Mouse (Mus musculus) limb, embryonic 14.5 days (tissue): ENCODE results near the gene Ccdc86. TPM values are rescaled to one million over a fixed set of nuclear protein-coding genes. Genes with fewer than 3 reads are reported as not detected.

Experiments used
- ATAC-seq: fragments of 200-750 bp; cut with Nextera tagmentation; 2 replicates; pipeline ENCODE4 v1.8.0; 2017; ENCODE audit warnings: low read depth, moderate number of reproducible peaks, moderate TSS enrichment; ENCODE audit not compliant: low FRiP score
- DNase-seq: peaks from one replicate; pipeline ENCODE4 v3.0.0-alpha.2; 2015; ENCODE audit warnings: low spot score
- H3K27ac ChIP-seq: fragments of 300-500 bp; sonication (generic); replicated peaks from 2 replicates; pipeline ENCODE4 v1.5.1; 2014; ENCODE audit warnings: low read depth, mild to moderate bottlenecking, low read length, moderate library complexity, mixed read lengths
- H3K27me3 ChIP-seq: fragments of 300-500 bp; sonication (generic); 2 replicates; pipeline ENCODE4 v1.6.1; 2014; ENCODE audit warnings: low read length, mixed read lengths; ENCODE audit not compliant: control insufficient read depth, insufficient read depth
- H3K36me3 ChIP-seq: fragments of 300-500 bp; sonication (generic); 2 replicates; pipeline ENCODE4 v1.6.1; 2014; ENCODE audit warnings: mild to moderate bottlenecking, low read length, moderate library complexity, mixed read lengths; ENCODE audit not compliant: control insufficient read depth, insufficient read depth
- H3K4me1 ChIP-seq: fragments of 300-500 bp; sonication (generic); 2 replicates; pipeline ENCODE4 v1.6.1; 2014; ENCODE audit warnings: antibody characterized with exemption, low read length, mixed read lengths; ENCODE audit not compliant: control insufficient read depth, insufficient read depth
- H3K4me2 ChIP-seq: fragments of 300-500 bp; sonication (generic); replicated peaks from 2 replicates; pipeline ENCODE4 v1.6.1; 2014; ENCODE audit warnings: low read depth, mild to moderate bottlenecking, low read length, moderate library complexity; ENCODE audit not compliant: severe bottlenecking
- H3K4me3 ChIP-seq: fragments of 300-500 bp; sonication (generic); replicated peaks from 2 replicates; pipeline ENCODE4 v1.5.1; 2014; ENCODE audit warnings: low read length
- H3K9ac ChIP-seq: fragments of 300-500 bp; sonication (generic); 2 replicates; pipeline ENCODE4 v1.6.1; 2014; ENCODE audit warnings: mild to moderate bottlenecking, low read depth, low read length, moderate library complexity; ENCODE audit not compliant: severe bottlenecking
- H3K9me3 ChIP-seq: fragments of 300-500 bp; sonication (generic); 2 replicates; pipeline ENCODE4 v1.6.1; 2016; ENCODE audit warnings: low read length; ENCODE audit not compliant: control insufficient read depth
- POLR2A ChIP-seq: fragments of 200-500 bp; IDR thresholded peaks from 2 replicates; pipeline ENCODE4 v1.8.0; 2012; ENCODE audit warnings: inconsistent platforms, mild to moderate bottlenecking, moderate library complexity, borderline replicate concordance; ENCODE audit not compliant: insufficient read depth, insufficient read length; ENCODE audit errors: extremely low read depth
- WGBS: fragments of 180-500 bp; shearing (Covaris S2); extraction: QIAGEN DNeasy Blood & Tissue Kit; methylation state at CpG from one replicate; pipeline ENCODE4 v1.1.7; 2014; 5-methylcytosine and 5-hydroxymethylcytosine counted together
- polyA plus RNA-seq, 2 experiments: library from polyadenylated mRNA; depleted of rRNA in 1 of 2; stranded (reverse) in 1 of 2; unstranded in 1 of 2; fragments of >200 nt; fragmentation: Nextera tagmentation in 1 of 2; extraction: Ambion mirVana in 1 of 2; gene quantifications; 2 replicates each; pipeline versions ENCODE4 v1.2.1 to v1.2.3; 2012 to 2014

Ccdc86 gene
- polyA plus RNA-seq, 2 experiments = 10.3 to 22.4 TPM

GRCm38 (mm10) chr19:10984551-10984950 is 35.5 kb upstream of the Ccdc86 start:
- Histone ChIP-seq H3K4me1 (no peaks in the 10 kb centered on the region), H3K36me3 (no peaks in the 10 kb centered on the region), H3K4me2 (no peak overlapping the region), H3K9me3 (no peaks in the 10 kb centered on the region), H3K27me3 (no peaks in the 10 kb centered on the region), H3K4me3 (no peak overlapping the region), H3K27ac (no peak overlapping the region), H3K9ac (no peak overlapping the region)
- ATAC-seq (no peak), DNase-seq (no peak)
- WGBS = 85% methylated on average over 13 of the region's 13 CpGs
- no peak for TF ChIP-seq POLR2A

GRCm38 (mm10) chr19:10983146-10983545 is 34.1 kb upstream of the Ccdc86 start:
- Histone ChIP-seq H3K9me3 (no peaks in the 10 kb centered on the region), H3K4me3 (no peak overlapping the region), H3K27me3 (no peaks in the 10 kb centered on the region), H3K27ac (no peak overlapping the region), H3K4me1 (no peaks in the 10 kb centered on the region), H3K9ac (no peak overlapping the region), H3K36me3 (no peaks in the 10 kb centered on the region), H3K4me2 (0 out of 2 replicates have a peak overlapping the region, but pooled peaks have one; percentile 21)
- no peak for TF ChIP-seq POLR2A
- ATAC-seq (no peak), DNase-seq (no peak)
- WGBS = 24% methylated on average over 14 of the region's 14 CpGs

- DNase-seq (no peak), ATAC-seq (no peak)
- TF ChIP-seq POLR2A = no peak
- Histone ChIP-seq H3K4me1 (no peaks in the 10 kb centered on the region), H3K27ac (no peak overlapping the region), H3K4me3 (no peak overlapping the region), H3K4me2 (no peak overlapping the region), H3K27me3 (no peaks in the 10 kb centered on the region), H3K36me3 (no peaks in the 10 kb centered on the region), H3K9ac (no peak overlapping the region), H3K9me3 (no peaks in the 10 kb centered on the region)
- 86% methylated on average over 5 of the region's 5 CpGs for WGBS
Observed at GRCm38 (mm10) chr19:10980210-10980609, 31.1 kb upstream of the Ccdc86 start.

GRCm38 (mm10) chr19:10979184-10980168 is 30.4 kb upstream of the Ccdc86 start:
- H3K4me3 ChIP-seq = no peak overlapping the region
- DNase-seq (peak; percentile 61), ATAC-seq (peak; percentile 55; the same call in 1 of the 2 replicates)
- no peaks in the 10 kb centered on the region for H3K36me3 ChIP-seq
- H3K9me3 ChIP-seq = no peaks in the 10 kb centered on the region
- no peak overlapping the region for H3K27ac ChIP-seq
- H3K9ac ChIP-seq = no peak overlapping the region
- H3K4me1 ChIP-seq = no peaks in the 10 kb centered on the region
- no peak for TF ChIP-seq POLR2A
- WGBS = 10% methylated on average over 18 of the region's 18 CpGs
- H3K4me2 ChIP-seq = no peak overlapping the region
- H3K27me3 ChIP-seq = no peaks in the 10 kb centered on the region

- Histone ChIP-seq H3K9me3 (no peaks in the 10 kb centered on the region), H3K4me2 (no peak overlapping the region), H3K4me3 (no peak overlapping the region), H3K27ac (no peak overlapping the region), H3K9ac (no peak overlapping the region), H3K36me3 (no peaks in the 10 kb centered on the region), H3K4me1 (no peaks in the 10 kb centered on the region), H3K27me3 (no peaks in the 10 kb centered on the region)
- ATAC-seq (no peak), DNase-seq (peak; percentile 31)
- 41% methylated on average over 4 of the region's 4 CpGs for WGBS
- TF ChIP-seq POLR2A = no peak
Observed at GRCm38 (mm10) chr19:10976318-10976717, 27.3 kb upstream of the Ccdc86 start.
